Mouse (Mus musculus) adrenal gland, adult 18-20 months (tissue): ENCODE measurements around the gene Zfp804a. TPM values are rescaled to one million over a fixed set of nuclear protein-coding genes. Genes with fewer than 3 reads are reported as not detected.

Source experiments
- DNase-seq, 2 experiments: peaks; one replicate each; pipeline ENCODE4 v3.0.0; 2021 to 2022; ENCODE audit warnings: low spot score in 2 of 2
- total RNA-seq, 2 experiments: library from RNA; stranded (reverse); gene quantifications; 1 replicate in 1 of 2; 2 replicates in 1 of 2; pipeline ENCODE4 v1.2.3; 2021

The Zfp804a gene
- total RNA-seq, 2 experiments from 2014 or later: 0.48 to 0.53 TPM

DNA sequence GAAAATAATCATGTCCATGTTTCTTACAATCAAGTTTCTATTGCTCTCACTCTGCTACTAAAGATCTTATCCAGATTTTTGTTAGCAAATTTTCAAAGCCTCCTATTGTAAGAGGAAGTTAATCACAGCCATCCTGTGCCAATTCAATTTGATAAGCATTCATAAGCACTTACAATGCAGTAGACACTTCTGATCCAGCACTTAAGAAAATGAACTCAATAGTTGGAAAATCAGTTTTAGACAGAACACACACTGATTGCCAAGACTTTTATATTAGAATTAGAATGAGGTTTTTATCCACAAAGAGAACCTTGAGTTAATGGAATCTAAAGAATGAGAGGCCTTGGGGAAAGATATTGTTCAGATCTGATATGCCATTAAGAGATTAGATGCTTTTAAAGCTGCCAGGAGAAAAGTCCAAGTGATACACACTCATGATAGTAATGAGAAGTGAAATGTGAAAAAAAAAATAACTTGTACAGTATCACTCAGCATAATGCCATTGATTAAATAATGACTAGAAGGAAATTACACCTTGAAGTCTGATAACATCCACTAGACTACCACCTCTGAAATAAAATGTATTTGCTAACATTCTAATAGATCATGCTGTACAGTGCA lies 194.0 kb downstream of the Zfp804a start:
- no peak for DNase-seq

DNA sequence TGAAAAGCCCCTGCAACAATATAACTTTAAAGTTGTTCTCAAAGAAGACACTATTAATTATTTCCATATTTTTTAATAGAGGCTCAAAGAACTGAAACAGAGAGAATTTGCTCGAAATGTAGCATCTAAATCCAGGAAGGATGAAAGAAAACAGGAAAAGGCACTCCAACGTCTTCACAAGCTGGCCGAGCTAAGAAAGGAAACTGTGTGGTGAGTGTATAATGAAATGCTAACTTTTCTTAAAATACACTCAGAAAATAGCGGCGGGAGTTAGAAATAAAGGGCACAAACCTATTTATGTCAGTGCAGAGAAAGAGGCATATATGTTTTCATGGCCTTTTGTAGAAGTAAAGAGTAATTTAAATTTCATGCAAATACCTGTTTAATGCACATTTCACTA lies 200.4 kb downstream of the Zfp804a start:
- DNase-seq: no peak

- DNase-seq: no peak
Observed at GRCm38 (mm10) chr2:82282591-82283269, 229.7 kb downstream of the Zfp804a start.

GRCm38 (mm10) chr2:82294932-82295493 lies 242.0 kb downstream of the Zfp804a start:
- DNase-seq: no peak
